Mouse (Mus musculus): ENCODE measurements around the gene Ms4a4b.

GRCm38 (mm10) chr19:11516246-11516645 is 72.9 kb downstream of the Ms4a4b start, which contains the start of gene Ms4a6b:
- TF ChIP-seq CTCF (IDR thresholded peaks at IDR 0.05; ENCODE audit: control insufficient read depth, insufficient read depth, insufficient read length) (no peak), MAX (IDR thresholded peaks at IDR 0.05) (no peak), USF1 (IDR thresholded peaks at IDR 0.05; ENCODE audit: low read depth) (no peak), FOSL1 (IDR thresholded peaks at IDR 0.05; ENCODE audit: insufficient read depth, low read length, poor library complexity, severe bottlenecking) (no peak), CEBPB (IDR thresholded peaks at IDR 0.05; ENCODE audit: low read depth) (no peak)
